ENCODE assay signal across 16 mouse cellular contexts in the genomic region with DNA sequence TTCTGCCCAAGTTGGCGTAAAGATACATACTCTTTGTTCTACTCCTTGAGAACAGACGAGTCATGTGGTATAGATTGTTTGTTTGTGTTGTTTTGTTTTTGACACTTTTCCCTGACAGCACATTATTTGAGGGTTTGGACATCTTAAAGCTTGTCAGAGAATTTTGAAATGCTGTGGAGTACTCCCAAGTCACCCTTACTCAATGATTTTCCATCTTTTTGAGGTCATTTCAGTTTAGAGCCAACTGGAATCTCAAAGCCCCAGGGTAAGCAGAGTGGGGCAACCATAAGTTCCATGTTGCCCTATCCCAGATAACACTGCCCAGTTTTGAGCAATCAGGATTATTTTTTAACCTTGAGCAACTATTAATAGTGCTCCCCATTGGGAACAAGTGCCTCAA. TPM values are rescaled to one million over a fixed set of nuclear protein-coding genes. Genes with fewer than 3 reads are reported as not detected.
"Had no signal": no experiment of that assay in that cellular context is flagged by ENCODE, and none has a peak within 500 bp of the region (broad histone marks: within the 10 kb centered on the region; RNA-seq: fewer than 3 reads in every experiment).

No protein-coding gene starts in this region.

- H3K27me3 ChIP-seq: neural tube, embryonic 15.5 days had no signal

- H3K9ac ChIP-seq: limb, embryonic 13.5 days; liver, embryonic 12.5 days; lung, embryonic 14.5 days; neural tube, embryonic 15.5 days had no signal

- DNase-seq: kidney, adult 9 months; kidney, postnatal 4 days; left cerebral cortex, postnatal 4 days; lung, embryonic 14.5 days; midbrain, embryonic 14.5 days; right cerebral cortex, adult 18-20 months; right cerebral cortex, postnatal 25 days; thymus, postnatal 4 days had no signal

- H3K4me2 ChIP-seq: limb, embryonic 13.5 days; liver, embryonic 12.5 days; lung, embryonic 14.5 days; neural tube, embryonic 15.5 days had no signal

- H3K27ac ChIP-seq: kidney, postnatal 0 days; layer of hippocampus, adult 2 months; limb, embryonic 13.5 days; liver, embryonic 12.5 days; neural tube, embryonic 15.5 days; stomach, postnatal 0 days had no signal

- H3K36me3 ChIP-seq: limb, embryonic 13.5 days; liver, embryonic 12.5 days; neural tube, embryonic 15.5 days had no signal

- ATAC-seq: liver, embryonic 12.5 days had no signal

- H3K4me3 ChIP-seq: layer of hippocampus, adult 2 months; limb, embryonic 13.5 days; liver, embryonic 12.5 days; myocyte; neural tube, embryonic 15.5 days had no signal

- H3K9me3 ChIP-seq: limb, embryonic 13.5 days; liver, embryonic 12.5 days; neural tube, embryonic 15.5 days had no signal

- H3K4me1 ChIP-seq: liver, embryonic 12.5 days; neural tube, embryonic 15.5 days had no signal

RNA-seq across cellular contexts. Expression of a gene that starts 8.1 kb away (rescaled TPM):
- total RNA-seq: megakaryocyte-erythroid progenitor cell, adult 5-6 weeks had no signal

RNA-seq across cellular contexts. Expression of a gene that starts 33.3 kb away (rescaled TPM):
- total RNA-seq: megakaryocyte-erythroid progenitor cell, adult 5-6 weeks had no signal
